Mouse (Mus musculus) liver, embryonic 12.5 days (tissue): ENCODE data around the gene Fgd2. TPM values are rescaled to one million over a fixed set of nuclear protein-coding genes. Genes with fewer than 3 reads are reported as not detected.
A peak's percentile ranks its signal among the peaks of the same experiment; 100 is the strongest.
"Not testable (repeated sequence)": the region's sequence is repeated elsewhere in the genome, so short reads cannot be mapped to it uniquely, and the experiment has no call there.

ENCODE experiments used
- ATAC-seq: fragments of 200-750 bp; cut with Nextera tagmentation; 2 replicates; pipeline ENCODE4 v1.8.0; 2017; ENCODE audit warnings: moderate number of reproducible peaks, mild to moderate bottlenecking, moderate library complexity
- H3K27ac ChIP-seq: fragments of 300-500 bp; sonication (generic); 2 replicates; pipeline ENCODE4 v1.5.1; 2016; ENCODE audit warnings: mild to moderate bottlenecking
- H3K27me3 ChIP-seq: fragments of 300-500 bp; sonication (generic); replicated peaks from 2 replicates; pipeline ENCODE4 v1.6.1; 2016; ENCODE audit warnings: mild to moderate bottlenecking, moderate library complexity
- H3K36me3 ChIP-seq: fragments of 300-500 bp; sonication (generic); 2 replicates; pipeline ENCODE4 v1.6.1; 2016; ENCODE audit warnings: mild to moderate bottlenecking, moderate library complexity
- H3K4me1 ChIP-seq: fragments of 300-500 bp; sonication (generic); 2 replicates; pipeline ENCODE4 v1.6.1; 2016
- H3K4me2 ChIP-seq: fragments of 300-500 bp; sonication (generic); 2 replicates; pipeline ENCODE4 v1.6.1; 2016; ENCODE audit warnings: mild to moderate bottlenecking, moderate library complexity
- H3K4me3 ChIP-seq: fragments of 300-500 bp; sonication (generic); 2 replicates; pipeline ENCODE4 v1.5.1; 2016; ENCODE audit warnings: mild to moderate bottlenecking, moderate library complexity
- H3K9ac ChIP-seq: fragments of 300-500 bp; sonication (generic); 2 replicates; pipeline ENCODE4 v1.6.1; 2016; ENCODE audit warnings: mild to moderate bottlenecking, moderate library complexity
- H3K9me3 ChIP-seq: fragments of 300-500 bp; sonication (generic); replicated peaks from 2 replicates; pipeline ENCODE4 v1.6.1; 2016; ENCODE audit warnings: mild to moderate bottlenecking, moderate library complexity
- WGBS: fragments of 180-500 bp; shearing (Covaris S2); methylation state at CpG from one replicate; pipeline ENCODE4 v1.1.7; 2016; ENCODE audit not compliant: insufficient replicate concordance; 5-methylcytosine and 5-hydroxymethylcytosine counted together
- polyA plus RNA-seq: library from polyadenylated mRNA; unstranded; fragments of >200 nt; fragmentation: Nextera tagmentation; extraction: Ambion mirVana; gene quantifications from 2 replicates; pipeline ENCODE4 v1.2.1, GENCODE M21; 2016

The Fgd2 gene
- 5.1 and 5.9 TPM in 2 replicates for polyA plus RNA-seq

- H3K36me3 ChIP-seq, result no peaks in the 10 kb centered on the region
- peak within 1 kb of the TSS; percentile 14; the same call in 1 of the 2 replicates for H3K4me3 ChIP-seq
- peaks cover 20% of the 10 kb centered on the region for H3K4me1 ChIP-seq
- peak; percentile 23; the same call in 1 of the 2 replicates for ATAC-seq
- H3K9me3 ChIP-seq, result no peaks in the 10 kb centered on the region
- H3K27me3 ChIP-seq, result 0 out of 2 replicates have a peak, but pooled peaks cover 5% of the 10 kb centered on the region
- no peak within 1 kb of the TSS for H3K9ac ChIP-seq
- 6% methylated on average over 5 of the region's 5 CpGs for WGBS
- 0 out of 2 replicates have a peak within 1 kb of the TSS, but pooled peaks have one; percentile 16 for H3K27ac ChIP-seq
- H3K4me2 ChIP-seq, result peak within 1 kb of the TSS; percentile 31
Measured at GRCm38 (mm10) chr17:29360761-29361221, at the start of gene Fgd2. Gene Fgd2 (plus strand): TSS chr17:29360914.

DNA sequence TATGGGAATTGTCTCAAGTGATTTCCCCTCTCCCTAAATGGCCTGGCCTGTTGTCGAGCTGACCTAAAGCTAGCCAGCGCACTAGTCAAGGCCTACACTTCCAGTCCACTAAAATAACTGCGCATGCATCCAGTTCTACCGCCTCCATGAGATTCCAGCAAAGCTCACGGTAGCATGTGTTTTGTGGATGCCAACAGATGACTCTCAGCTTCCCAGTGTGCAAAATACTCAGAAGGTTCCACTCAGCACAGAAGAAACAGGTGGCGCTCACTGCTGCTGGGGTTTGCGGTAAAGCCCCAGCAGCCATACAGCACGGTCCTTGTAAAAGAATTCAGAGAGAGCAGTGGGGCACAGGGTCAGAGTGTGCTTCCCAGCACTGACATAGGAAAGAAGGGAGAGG is 49.1 kb upstream of the Fgd2 start:
- Histone ChIP-seq H3K9ac (no peak overlapping the region), H3K4me1 (no peaks in the 10 kb centered on the region; the same call in 1 of the 2 replicates), H3K4me3 (no peak overlapping the region), H3K27me3 (peaks cover 5% of the 10 kb centered on the region; the same call in 1 of the 2 replicates), H3K9me3 (0 out of 2 replicates have a peak, but pooled peaks cover 4% of the 10 kb centered on the region), H3K27ac (no peak overlapping the region), H3K4me2 (no peak overlapping the region), H3K36me3 (no peaks in the 10 kb centered on the region)
- ATAC-seq, result no peak
- WGBS, result 79% methylated on average over 8 of the region's 8 CpGs

DNA sequence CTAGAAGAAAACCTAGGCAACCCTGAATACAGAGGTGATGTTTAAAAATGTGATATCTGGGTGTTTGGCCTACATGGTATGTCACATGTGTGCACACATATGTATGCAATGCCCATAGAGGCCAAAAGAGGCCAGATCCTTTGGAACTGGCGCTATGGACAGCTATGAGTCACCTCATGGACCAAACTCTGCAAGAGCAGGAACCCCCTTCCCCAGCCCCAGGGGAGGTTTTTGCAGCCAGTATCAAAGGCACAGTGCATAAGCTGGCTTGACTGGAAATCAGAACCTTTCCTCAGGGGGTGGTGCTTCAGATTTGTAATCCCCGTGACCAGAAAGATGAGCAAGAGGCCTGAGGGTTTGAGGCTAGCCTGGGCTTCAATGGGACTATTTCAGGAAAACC is 48.6 kb upstream of the Fgd2 start:
- Histone ChIP-seq H3K9me3 (0 out of 2 replicates have a peak, but pooled peaks cover 4% of the 10 kb centered on the region), H3K27me3 (peaks cover 9% of the 10 kb centered on the region; the same call in 1 of the 2 replicates), H3K27ac (no peak overlapping the region), H3K4me2 (no peak overlapping the region), H3K36me3 (no peaks in the 10 kb centered on the region), H3K9ac (no peak overlapping the region), H3K4me3 (no peak overlapping the region), H3K4me1 (no peaks in the 10 kb centered on the region; the same call in 1 of the 2 replicates)
- 81% methylated on average over 2 of the region's 2 CpGs for WGBS
- ATAC-seq, result no peak

- no peaks in the 10 kb centered on the region; the same call in 1 of the 2 replicates for H3K4me1 ChIP-seq
- no peak overlapping the region for H3K9ac ChIP-seq
- H3K27ac ChIP-seq, result no peak overlapping the region
- no peak overlapping the region for H3K4me2 ChIP-seq
- peaks cover 6% of the 10 kb centered on the region for H3K27me3 ChIP-seq
- H3K36me3 ChIP-seq, result no peaks in the 10 kb centered on the region
- 0 out of 2 replicates have a peak, but pooled peaks cover 4% of the 10 kb centered on the region for H3K9me3 ChIP-seq
- no peak for ATAC-seq
- H3K4me3 ChIP-seq, result no peak overlapping the region
Measured at GRCm38 (mm10) chr17:29313300-29313699, 47.4 kb upstream of the Fgd2 start.

- H3K4me3 ChIP-seq, result no peak overlapping the region
- ATAC-seq, result no peak
Measured at GRCm38 (mm10) chr17:29315672-29316465, 44.8 kb upstream of the Fgd2 start.

DNA sequence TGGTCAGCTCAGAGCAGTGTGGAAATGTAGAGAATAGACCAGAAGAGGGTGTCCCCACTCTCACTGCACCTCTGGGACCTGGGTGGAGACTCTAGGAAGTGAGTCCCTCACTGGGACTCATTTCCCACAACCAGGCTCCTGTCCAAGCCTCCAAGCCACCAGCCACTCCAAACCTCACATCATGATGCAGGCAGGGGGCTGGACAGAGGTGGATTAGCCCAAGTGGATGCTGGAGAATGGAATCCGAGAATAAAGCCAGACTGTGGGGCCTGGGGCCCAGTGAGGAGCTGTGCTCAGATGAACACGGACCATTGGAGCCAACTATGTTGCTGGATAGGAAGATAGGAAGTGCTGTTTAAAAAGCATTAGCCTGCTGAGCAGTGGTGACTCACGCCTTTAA is 43.8 kb upstream of the Fgd2 start:
- Histone ChIP-seq H3K36me3 (no peaks in the 10 kb centered on the region), H3K4me3 (no peak overlapping the region), H3K4me2 (no peak overlapping the region), H3K27ac (no peak overlapping the region), H3K9ac (no peak overlapping the region), H3K27me3 (peaks cover 41% of the 10 kb centered on the region), H3K9me3 (0 out of 2 replicates have a peak, but pooled peaks cover 4% of the 10 kb centered on the region), H3K4me1 (peaks cover 19% of the 10 kb centered on the region)
- WGBS, result 62% methylated on average over 3 of the region's 3 CpGs
- no peak for ATAC-seq

More at GRCm38 (mm10) chr17:29315672-29316465, 44.8 kb upstream of the Fgd2 start:
- Histone ChIP-seq H3K36me3 (no peaks in the 10 kb centered on the region), H3K27me3 (peaks cover 31% of the 10 kb centered on the region), H3K9me3 (0 out of 2 replicates have a peak, but pooled peaks cover 4% of the 10 kb centered on the region), H3K4me1 (peaks cover 18% of the 10 kb centered on the region), H3K4me2 (no peak overlapping the region), H3K27ac (peak overlapping the region; percentile 3; the same call in 1 of the 2 replicates), H3K9ac (no peak overlapping the region)
- 44% methylated on average over 9 of the region's 9 CpGs for WGBS

DNA sequence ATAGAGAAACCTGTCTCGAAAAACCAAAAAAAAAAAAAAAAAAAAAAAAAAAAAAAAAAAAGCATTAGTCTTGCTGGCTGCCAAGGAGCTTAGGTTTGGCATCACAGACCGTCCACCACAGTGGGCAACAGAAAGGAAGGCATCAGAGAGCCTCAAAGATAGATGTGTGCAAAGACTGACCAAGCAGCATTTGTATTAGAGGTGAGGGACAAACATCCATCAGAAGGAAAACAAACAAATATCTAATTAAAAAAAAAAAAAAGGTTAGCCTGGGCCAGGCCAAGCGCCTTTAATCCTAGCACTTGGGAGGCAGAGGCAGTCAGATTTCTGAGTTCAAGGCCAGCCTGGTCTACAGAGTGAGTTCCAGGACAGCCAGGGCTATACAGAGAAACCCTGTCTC is 43.3 kb upstream of the Fgd2 start, which contains the start of gene Pi16:
Pi16 (plus strand) TSS at position 301 of the 400 bp plus-strand sequence.
- 73% methylated on average over 3 of the region's 3 CpGs for WGBS
- not testable (repeated sequence) for H3K9me3 ChIP-seq, H3K4me3 ChIP-seq, ATAC-seq, H3K27ac ChIP-seq, H3K4me2 ChIP-seq, H3K36me3 ChIP-seq, H3K9ac ChIP-seq
- Histone ChIP-seq H3K4me1 (peaks cover 24% of the 10 kb centered on the region), H3K27me3 (peaks cover 46% of the 10 kb centered on the region)

DNA sequence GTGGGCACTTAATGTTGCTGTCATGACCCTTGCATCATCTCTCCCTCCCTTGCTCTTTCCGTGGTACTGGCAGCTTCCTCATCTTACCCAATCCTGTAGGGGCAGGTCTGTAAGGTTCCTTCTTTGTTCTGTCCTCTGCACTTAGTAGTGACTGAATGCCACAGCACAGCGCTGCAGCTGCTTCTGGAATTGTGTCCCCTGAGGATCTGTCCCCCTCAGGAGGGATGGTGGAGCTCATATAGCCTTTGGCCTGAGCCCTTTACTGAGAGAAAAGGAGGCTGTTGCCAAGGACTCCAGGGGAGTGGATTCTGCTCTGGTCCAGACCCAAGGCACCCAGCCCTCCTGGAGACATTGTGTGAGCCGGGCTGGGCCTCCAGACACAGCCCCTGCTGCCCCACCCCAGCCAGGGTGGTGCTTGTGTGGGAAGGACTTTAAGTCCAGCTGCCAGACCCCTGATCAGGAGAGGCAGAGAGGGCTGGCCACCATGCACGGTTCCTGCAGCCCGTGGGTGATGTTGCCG is 41.9 kb upstream of the Fgd2 start:
- Histone ChIP-seq H3K27me3 (peaks cover 54% of the 10 kb centered on the region), H3K4me3 (no peak overlapping the region), H3K9me3 (no peaks in the 10 kb centered on the region), H3K9ac (no peak overlapping the region), H3K36me3 (no peaks in the 10 kb centered on the region), H3K27ac (no peak overlapping the region), H3K4me1 (peaks cover 32% of the 10 kb centered on the region), H3K4me2 (no peak overlapping the region)
- WGBS, result 37% methylated on average over 6 of the region's 6 CpGs
- ATAC-seq, result no peak

DNA sequence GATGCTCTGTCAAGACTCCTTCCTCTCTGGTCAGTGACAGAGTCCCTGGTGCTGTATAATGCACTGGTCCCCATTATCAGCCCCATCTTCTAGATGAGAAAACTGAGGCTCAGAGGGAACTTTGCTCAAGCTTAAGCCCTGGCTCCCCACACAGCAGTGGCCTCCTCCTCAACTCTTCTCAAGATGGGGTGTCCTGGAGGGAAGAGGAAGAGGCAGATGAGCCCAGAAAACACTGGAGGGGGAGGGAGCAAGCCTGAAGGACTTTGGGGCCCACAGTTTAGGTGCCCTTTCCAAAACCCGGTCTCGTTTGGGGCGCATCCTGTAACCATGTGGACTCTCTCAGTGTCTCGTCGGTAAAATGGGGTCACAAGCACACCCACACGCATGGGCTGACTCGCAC is 41.2 kb upstream of the Fgd2 start:
- H3K27ac ChIP-seq, result no peak overlapping the region
- H3K36me3 ChIP-seq, result no peaks in the 10 kb centered on the region
- H3K4me1 ChIP-seq, result peaks cover 33% of the 10 kb centered on the region
- 59% methylated on average over 7 of the region's 7 CpGs for WGBS
- H3K9me3 ChIP-seq, result no peaks in the 10 kb centered on the region
- no peak for ATAC-seq
- no peak overlapping the region for H3K4me3 ChIP-seq
- no peak overlapping the region for H3K9ac ChIP-seq
- H3K4me2 ChIP-seq, result no peak overlapping the region
- peaks cover 58% of the 10 kb centered on the region for H3K27me3 ChIP-seq

DNA sequence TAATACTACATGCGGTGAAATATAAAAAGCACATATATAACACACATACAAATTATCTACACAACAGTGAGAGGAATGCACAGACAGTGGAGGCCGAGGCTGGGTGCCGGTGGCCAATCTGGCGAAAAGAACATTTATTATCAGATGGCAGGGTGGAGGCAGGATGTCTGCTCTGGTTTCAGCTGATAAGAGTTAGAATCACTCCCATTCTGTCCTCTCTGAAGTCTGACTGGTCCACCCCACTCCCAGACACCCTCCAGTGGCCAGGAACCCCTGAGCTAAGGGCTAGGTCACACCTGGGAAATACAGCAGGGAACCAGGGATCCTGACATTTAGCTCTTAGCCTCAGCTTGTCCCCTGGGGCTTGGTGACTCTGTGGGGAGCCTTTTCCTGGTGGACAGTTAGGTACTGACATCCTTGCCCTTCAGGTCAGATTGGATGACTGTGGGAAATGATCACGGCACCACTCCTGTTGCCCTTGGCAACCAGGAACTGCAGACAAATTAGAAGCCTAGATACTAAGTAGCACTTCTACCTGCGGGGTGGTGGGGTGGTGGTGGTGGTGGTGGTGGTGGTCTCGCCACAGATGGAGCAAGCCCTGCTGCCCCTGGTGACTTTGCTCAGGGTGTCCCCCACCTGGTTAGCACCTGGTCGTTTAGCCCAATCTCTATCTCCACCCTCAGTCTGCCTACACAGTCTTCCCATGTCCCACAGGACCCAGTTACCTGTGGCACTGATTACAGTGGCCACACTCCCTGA is 40.7 kb upstream of the Fgd2 start:
- Histone ChIP-seq H3K4me3 (no peak overlapping the region), H3K4me1 (peaks cover 33% of the 10 kb centered on the region), H3K27me3 (peaks cover 58% of the 10 kb centered on the region), H3K36me3 (no peaks in the 10 kb centered on the region), H3K27ac (no peak overlapping the region), H3K4me2 (no peak overlapping the region), H3K9me3 (no peaks in the 10 kb centered on the region), H3K9ac (no peak overlapping the region)
- 31% methylated on average over 8 of the region's 8 CpGs for WGBS
- no peak; the same call in 1 of the 2 replicates for ATAC-seq

DNA sequence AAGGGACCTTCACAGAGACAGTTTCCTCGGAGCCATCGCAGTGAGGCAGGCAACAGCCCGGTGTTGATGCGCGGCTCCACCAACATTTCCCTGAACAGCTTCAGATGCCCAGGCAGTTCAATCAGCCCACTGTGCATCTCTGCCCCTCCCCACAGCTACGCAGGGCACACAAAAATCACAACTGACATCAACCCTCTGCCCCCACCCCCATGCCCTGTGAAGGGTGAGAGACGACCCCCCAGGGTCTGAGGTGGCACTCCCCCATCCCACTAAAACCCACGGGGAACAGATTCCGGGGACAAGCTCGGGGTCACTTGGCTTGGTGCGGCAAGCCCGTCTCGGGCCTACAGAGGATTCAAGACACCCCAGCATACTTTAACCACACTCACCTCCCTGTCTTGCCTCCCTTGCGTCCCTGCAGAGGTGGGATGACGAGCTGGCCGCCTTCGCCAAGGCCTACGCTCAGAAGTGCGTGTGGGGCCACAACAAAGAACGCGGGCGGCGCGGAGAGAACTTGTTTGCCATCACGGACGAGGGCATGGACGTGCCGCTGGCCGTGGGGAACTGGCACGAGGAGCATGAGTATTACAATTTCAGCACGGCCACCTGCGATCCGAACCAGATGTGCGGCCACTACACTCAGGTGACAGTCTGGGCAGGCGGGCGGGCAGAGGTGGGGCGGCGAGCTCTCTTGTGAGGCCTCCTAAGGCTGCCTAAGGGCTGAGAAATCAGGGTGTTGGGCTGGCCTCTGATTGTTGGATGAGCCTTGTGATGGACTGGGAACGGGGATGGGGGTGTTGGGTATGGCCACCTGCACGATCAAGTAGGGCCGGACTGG is 38.7 kb upstream of the Fgd2 start:
- no peaks in the 10 kb centered on the region for H3K9me3 ChIP-seq
- H3K4me2 ChIP-seq, result peak overlapping the region; percentile 24; the same call in 1 of the 2 replicates
- peaks cover 66% of the 10 kb centered on the region for H3K27me3 ChIP-seq
- H3K4me1 ChIP-seq, result peaks cover 42% of the 10 kb centered on the region
- WGBS, result 34% methylated on average over 41 of the region's 41 CpGs
- H3K27ac ChIP-seq, result no peak overlapping the region
- no peak overlapping the region for H3K9ac ChIP-seq
- peak; percentile 22; the same call in 1 of the 2 replicates for ATAC-seq
- no peaks in the 10 kb centered on the region for H3K36me3 ChIP-seq
- H3K4me3 ChIP-seq, result no peak overlapping the region; the same call in 1 of the 2 replicates
